Mouse (Mus musculus) spleen, adult 2 months (tissue): ENCODE data around the gene Ints7.

Source experiments
- CTCF ChIP-seq: fragments of 200-500 bp; IDR thresholded peaks from 2 replicates; pipeline ENCODE4 v1.5.1; 2011; ENCODE audit warnings: mild to moderate bottlenecking, inconsistent platforms; ENCODE audit not compliant: insufficient read depth, insufficient read length, insufficient replicate concordance; ENCODE audit errors: extremely low read depth
- POLR2A ChIP-seq: fragments of 200-500 bp; IDR thresholded peaks from 2 replicates; pipeline ENCODE4 v1.6.1; 2011; ENCODE audit warnings: low read depth, low read length, inconsistent platforms

DNA sequence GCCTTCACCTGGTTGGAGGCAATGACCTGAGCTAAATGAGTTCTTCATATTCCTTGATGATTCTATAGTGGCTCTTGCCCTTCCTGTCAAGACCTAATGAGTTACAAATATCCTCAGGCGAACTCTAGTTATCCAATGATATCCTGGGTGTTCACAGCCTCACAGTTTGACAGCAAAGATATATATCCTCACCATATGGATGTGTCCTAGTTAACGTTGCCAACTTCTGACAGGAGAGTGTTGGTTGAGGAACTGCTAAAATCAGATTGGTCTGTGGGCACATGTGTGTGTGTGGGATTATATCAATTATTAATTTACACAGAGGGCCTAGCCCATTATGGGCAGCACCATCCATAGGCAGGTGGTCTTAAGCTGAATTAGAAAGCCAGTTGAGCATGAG lies 63.0 kb downstream of the Ints7 start:
- no peak for TF ChIP-seq CTCF
- no peak for TF ChIP-seq POLR2A
